Mouse (Mus musculus): ENCODE data around the gene Gramd2. TPM values are rescaled to one million over a fixed set of nuclear protein-coding genes. Genes with fewer than 3 reads are reported as not detected.
A peak's percentile ranks its signal among the peaks of the same experiment; 100 is the strongest.

Gene Gramd2
- 5.4 and 6.2 TPM in 2 replicates for polyA plus RNA-seq (2015; fragmentation: Nextera tagmentation; extraction: Ambion mirVana)

DNA sequence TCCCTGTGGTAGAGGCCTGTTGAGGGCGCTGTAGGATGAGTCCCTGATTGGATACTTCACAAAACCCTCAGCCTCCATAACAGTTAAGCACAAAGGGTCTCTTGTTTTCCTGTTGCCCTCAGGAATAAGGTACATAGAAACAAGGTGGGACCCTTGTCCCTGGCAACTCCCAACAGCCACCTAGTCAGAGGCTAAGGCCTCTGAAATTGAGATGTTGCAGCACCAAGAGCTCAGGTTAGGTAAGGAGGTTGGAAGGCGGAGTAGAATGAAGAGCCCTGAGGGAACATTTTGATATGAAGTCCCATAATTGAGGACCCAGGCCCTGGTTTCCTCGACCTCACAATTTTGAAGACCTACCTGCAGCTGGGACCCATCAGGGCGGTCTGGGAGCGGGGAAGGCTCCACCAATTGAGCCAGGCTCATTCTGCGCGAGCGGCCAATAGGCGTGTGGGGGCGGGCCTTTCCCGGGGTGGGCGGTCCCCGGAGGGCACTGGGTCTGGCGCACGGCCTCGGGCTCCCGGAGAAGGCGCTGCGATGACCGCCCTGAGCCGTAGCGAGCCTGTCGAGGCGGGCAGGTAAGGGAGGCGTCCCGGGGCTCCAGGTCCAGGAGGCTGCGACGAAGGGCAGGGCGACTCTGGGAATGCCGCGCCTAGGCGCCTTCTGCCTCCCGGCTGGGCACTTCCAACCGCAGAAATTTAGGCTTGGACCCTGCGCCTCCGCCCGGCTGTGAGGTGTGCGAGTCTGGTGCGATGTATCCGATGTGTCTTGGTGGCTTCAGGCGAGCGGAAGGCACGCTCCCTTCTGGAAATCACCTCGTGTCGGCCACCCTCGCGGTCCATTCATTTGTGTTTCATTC lies at the start of gene Gramd2:
TSS of gene Gramd2 (plus strand) at position 467 of the 856 bp plus-strand sequence.
- Histone ChIP-seq H3K27ac (peak within 1 kb of the TSS; percentile 41; the same call in 1 of the 2 replicates), H3K4me1 (peaks cover 17% of the 10 kb centered on the region), H3K9ac (peak within 1 kb of the TSS; percentile 55), H3K27me3 (peaks cover 15% of the 10 kb centered on the region), H3K4me3 (peak within 1 kb of the TSS; percentile 52), H3K36me3 (peaks cover 44% of the 10 kb centered on the region), H3K9me3 (no peaks in the 10 kb centered on the region), H3K4me2 (peak within 1 kb of the TSS; percentile 99)
- WGBS = 2% methylated on average over 47 of the region's 47 CpGs
- ATAC-seq (ENCODE audit: borderline replicate concordance, extremely low read depth, low FRiP score, low TSS enrichment) = peak; percentile 94

DNA sequence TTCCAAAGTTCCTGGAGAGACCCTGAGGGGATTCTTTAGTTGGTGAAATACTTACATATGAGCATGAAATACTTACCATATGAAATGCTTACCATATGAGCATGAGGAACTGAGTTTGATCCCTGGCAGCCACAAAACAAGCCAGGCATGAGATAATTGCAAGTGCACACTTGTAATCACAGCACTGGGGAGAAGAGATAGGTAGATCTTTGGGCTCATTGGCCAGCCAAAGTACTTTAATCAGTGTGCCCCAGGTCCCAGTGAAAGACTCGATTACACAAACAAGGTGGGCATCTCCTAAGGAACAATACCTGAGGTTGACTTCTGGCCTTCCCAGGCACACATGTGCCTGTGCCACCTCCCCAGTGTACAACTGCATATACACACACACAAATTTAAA lies 41.6 kb upstream of the Gramd2 start:
- Histone ChIP-seq H3K9ac (no peak overlapping the region), H3K4me3 (no peak overlapping the region), H3K9me3 (no peaks in the 10 kb centered on the region), H3K4me2 (no peak overlapping the region), H3K27ac (no peak overlapping the region), H3K27me3 (no peaks in the 10 kb centered on the region), H3K36me3 (peaks cover 60% of the 10 kb centered on the region), H3K4me1 (no peaks in the 10 kb centered on the region)
- ATAC-seq (ENCODE audit: borderline replicate concordance, extremely low read depth, low FRiP score, low TSS enrichment) = no peak
- WGBS = 83% methylated on average over 1 of the region's 1 CpGs

DNA sequence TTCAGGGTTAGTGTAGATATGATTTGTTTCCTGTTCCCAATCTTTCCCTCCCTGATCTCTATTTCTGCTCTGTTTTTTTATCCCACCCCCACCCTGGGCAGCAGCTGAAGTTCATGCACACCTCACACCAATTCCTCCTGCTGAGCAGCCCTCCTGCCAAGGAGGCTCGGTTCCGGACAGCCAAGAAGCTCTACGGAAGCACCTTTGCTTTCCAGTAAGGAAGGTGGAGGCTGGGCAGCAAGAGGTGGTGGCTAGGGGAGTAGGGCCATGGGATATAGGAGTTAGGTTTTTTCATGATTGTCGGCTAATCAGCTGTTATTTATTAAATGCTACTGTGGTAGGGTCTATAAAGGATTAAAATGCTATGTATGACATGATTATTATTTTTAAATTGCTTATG lies 40.0 kb upstream of the Gramd2 start:
- Histone ChIP-seq H3K36me3 (peaks cover 50% of the 10 kb centered on the region), H3K9me3 (no peaks in the 10 kb centered on the region), H3K9ac (no peak overlapping the region), H3K4me3 (no peak overlapping the region), H3K4me2 (no peak overlapping the region), H3K27ac (no peak overlapping the region), H3K4me1 (no peaks in the 10 kb centered on the region), H3K27me3 (no peaks in the 10 kb centered on the region)
- WGBS = 92% methylated on average over 4 of the region's 4 CpGs
- ATAC-seq (ENCODE audit: borderline replicate concordance, extremely low read depth, low FRiP score, low TSS enrichment) = no peak

DNA sequence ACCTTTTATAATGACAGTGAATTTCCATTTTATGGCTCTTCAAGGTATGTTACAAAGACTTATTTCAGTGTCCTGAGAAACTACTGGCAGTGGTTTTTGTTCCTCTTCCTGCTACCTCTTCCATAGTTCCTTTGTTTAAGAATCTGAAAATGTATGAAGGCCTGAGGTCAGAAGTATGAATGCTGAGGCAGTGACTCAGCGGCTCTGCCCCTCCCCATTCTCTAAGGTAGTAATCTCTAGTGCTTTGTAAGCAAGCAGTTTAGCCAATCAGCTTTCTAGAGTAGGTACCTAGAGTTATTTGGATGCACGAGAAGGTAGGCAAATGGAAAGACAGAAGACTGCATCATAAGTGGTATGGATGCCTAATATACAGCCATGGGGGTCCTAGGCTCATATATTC lies 38.6 kb upstream of the Gramd2 start:
- Histone ChIP-seq H3K4me1 (no peaks in the 10 kb centered on the region), H3K9ac (no peak overlapping the region), H3K36me3 (peaks cover 48% of the 10 kb centered on the region), H3K27ac (no peak overlapping the region), H3K4me2 (no peak overlapping the region), H3K4me3 (no peak overlapping the region), H3K27me3 (no peaks in the 10 kb centered on the region), H3K9me3 (no peaks in the 10 kb centered on the region)
- WGBS = 80% methylated on average over 2 of the region's 2 CpGs
- no peak for ATAC-seq (ENCODE audit: borderline replicate concordance, extremely low read depth, low FRiP score, low TSS enrichment)

DNA sequence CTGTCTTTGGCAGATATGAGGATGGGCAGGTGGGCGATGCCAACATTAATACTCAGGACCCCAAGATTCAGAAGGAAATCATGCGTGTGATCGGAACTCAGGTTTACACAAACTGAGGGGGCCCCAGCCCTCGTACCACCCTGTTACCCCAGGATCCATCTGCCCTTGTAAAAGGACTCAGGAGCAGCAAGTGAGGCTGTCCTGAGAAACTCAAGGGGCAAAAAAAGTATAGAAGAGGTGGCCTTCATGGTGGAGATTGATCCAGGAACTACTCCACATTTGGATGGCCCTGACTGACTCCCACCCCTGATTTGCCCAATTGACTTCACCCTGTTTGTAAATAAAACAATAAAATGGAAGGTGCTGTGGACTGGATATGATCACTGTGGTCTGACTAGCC lies 30.0 kb upstream of the Gramd2 start:
- Histone ChIP-seq H3K4me1 (no peaks in the 10 kb centered on the region), H3K27me3 (no peaks in the 10 kb centered on the region), H3K36me3 (peaks cover 24% of the 10 kb centered on the region), H3K4me3 (no peak overlapping the region), H3K4me2 (no peak overlapping the region), H3K9ac (no peak overlapping the region), H3K27ac (no peak overlapping the region), H3K9me3 (no peaks in the 10 kb centered on the region)
- no peak for ATAC-seq (ENCODE audit: borderline replicate concordance, extremely low read depth, low FRiP score, low TSS enrichment)
- WGBS = 95% methylated on average over 4 of the region's 4 CpGs

DNA sequence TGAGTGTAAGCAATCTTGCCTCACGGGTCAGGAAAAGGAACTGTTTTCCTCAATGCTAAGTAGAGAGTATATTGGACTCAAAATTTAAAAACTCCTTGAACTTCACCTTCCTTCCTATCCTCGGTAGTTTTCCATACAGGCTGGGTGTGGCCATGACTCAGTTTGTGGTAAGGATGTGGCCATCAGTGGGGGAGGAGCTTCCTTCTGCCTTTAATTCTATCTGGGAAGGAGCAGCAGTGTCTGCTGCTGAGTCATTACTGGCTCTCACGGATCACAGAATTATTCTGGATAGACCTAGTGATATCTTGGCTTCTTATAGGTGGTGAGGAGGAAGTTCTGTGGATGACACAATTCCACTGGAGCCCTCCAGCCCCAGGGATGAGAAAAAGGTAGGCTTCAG lies 26.6 kb upstream of the Gramd2 start:
- 27% methylated on average over 3 of the region's 3 CpGs for WGBS

DNA sequence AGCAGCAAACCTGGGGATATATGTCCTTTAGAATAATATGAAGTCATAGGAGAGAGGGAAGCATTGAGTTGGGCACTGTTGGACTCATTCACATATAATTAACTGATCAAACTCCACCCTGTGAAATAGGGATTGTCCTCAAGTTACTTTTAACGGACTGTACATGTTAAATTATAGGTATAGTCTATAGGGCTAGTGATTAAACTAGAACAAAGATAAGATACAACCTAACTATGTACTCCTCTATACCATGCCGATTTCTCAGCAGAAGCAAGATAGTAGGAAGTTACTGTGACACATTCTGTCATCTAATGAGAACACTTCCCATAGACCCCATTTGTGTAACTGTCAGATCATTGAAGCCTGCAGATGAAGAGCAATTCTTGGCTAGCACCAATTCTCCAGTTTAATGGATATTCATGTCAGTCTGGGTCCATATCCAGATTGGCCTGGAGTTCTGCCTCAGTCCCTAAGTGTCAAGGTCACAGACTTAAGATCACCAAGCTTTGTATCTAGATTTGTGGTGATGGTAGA lies 25.4 kb upstream of the Gramd2 start:
- Histone ChIP-seq H3K4me3 (no peak overlapping the region), H3K27me3 (no peaks in the 10 kb centered on the region), H3K4me1 (peaks cover 26% of the 10 kb centered on the region), H3K36me3 (peaks cover 8% of the 10 kb centered on the region; the same call in 1 of the 2 replicates), H3K27ac (no peak overlapping the region), H3K9ac (no peak overlapping the region), H3K4me2 (no peak overlapping the region), H3K9me3 (no peaks in the 10 kb centered on the region)
- WGBS = 80% methylated on average over 2 of the region's 2 CpGs
- ATAC-seq (ENCODE audit: borderline replicate concordance, extremely low read depth, low FRiP score, low TSS enrichment) = no peak

More for the DNA sequence above, 26.6 kb upstream of the Gramd2 start:
- Histone ChIP-seq H3K9ac (no peak overlapping the region), H3K27me3 (no peaks in the 10 kb centered on the region), H3K4me1 (peaks cover 14% of the 10 kb centered on the region), H3K4me2 (no peak overlapping the region), H3K9me3 (no peaks in the 10 kb centered on the region), H3K36me3 (peaks cover 19% of the 10 kb centered on the region), H3K27ac (no peak overlapping the region), H3K4me3 (no peak overlapping the region)
- no peak for ATAC-seq (ENCODE audit: borderline replicate concordance, extremely low read depth, low FRiP score, low TSS enrichment)

DNA sequence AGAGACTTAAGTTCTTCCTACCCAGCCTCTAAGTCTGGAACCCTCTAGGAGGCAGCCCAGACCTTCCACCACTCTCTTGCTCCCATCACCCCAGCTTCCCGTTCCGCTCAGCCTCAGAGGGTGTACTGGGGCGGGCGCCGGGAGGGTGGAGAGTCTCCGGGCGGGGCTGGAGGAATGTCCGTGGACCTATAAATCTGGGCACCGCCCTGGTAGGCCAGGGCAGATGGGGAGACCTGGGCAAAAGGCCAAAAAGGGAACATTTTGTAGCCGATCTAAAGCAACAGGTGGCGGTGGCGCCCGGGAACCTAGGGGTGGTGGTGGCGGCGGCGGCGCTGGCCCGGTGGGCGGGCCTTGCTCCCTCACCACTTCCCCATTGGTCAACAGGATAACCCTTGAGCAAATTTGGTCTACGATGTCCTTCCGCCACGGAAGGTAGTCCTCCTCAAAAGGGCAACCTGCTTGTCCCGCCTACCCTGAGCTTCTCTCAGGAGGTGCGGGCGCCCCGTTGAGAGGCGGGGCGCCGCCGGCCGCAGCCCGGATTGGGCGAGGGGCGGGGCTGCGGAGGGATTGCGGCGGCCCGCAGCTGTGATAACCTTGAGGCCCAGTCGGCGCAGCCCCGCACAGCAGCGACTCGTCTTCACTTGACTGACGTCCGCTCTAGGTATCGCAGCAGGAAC lies 23.8 kb upstream of the Gramd2 start, which contains the start of gene Pkm:
TSS of gene Pkm (plus strand) at position 411 of the 677 bp plus-strand sequence.
- Histone ChIP-seq H3K27me3 (no peaks in the 10 kb centered on the region), H3K4me1 (peaks cover 41% of the 10 kb centered on the region), H3K36me3 (peaks cover 8% of the 10 kb centered on the region; the same call in 1 of the 2 replicates), H3K4me2 (peak within 1 kb of the TSS; percentile 60), H3K9ac (peak within 1 kb of the TSS; percentile 83), H3K27ac (peak within 1 kb of the TSS; percentile 93), H3K9me3 (no peaks in the 10 kb centered on the region), H3K4me3 (peak within 1 kb of the TSS; percentile 73)
- under 1% methylated on average over 46 of the region's 46 CpGs for WGBS
- peak; percentile 93 for ATAC-seq (ENCODE audit: borderline replicate concordance, extremely low read depth, low FRiP score, low TSS enrichment)

DNA sequence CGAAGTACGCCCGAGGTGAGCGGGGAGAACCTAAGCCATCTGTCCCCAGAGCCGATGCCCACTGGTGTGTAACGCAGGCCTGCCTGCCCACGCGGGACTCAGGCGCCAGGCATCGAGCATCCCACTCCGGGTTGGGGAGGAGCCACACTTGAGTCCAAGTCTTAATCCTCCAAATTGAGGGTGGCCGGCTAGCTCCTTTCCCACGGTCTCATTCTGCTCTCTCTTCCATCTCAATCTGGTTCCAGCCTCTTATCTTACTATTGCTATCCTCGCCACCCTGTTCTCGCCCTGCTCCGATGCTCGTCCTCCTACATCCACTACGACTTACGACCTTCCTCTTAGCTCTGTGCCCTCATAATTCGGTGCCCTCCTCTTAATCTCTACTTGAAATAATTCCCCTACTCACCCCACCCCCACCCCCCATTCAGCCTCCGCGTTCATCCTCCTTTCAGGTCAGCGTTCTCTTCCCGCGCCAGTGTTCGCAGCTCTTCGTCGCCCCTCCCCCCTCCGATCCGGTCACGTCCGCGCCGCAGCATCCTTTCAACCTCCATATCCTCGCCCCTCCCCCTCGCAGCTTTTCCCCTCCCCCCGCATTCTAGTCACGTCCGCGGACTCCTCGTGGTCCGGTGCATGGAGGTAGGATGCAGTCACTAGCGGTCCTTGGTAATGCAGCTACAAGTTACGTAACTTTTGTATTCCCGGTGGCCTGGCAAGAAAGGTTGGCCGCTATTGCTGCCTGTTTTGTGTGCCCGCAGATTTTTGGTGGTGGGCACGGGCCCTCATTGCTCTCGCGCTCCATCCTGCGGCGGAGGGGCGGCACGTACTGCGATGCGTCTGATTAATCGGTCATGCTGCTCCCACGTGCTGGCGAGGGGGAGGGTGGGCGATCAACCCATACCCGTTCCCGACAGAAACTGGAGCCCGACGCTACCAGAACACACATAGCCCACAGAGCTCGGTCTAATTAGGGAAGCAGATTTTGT lies 23.0 kb upstream of the Gramd2 start:
- peak overlapping the region; percentile 60 for H3K4me2 ChIP-seq
- H3K9ac ChIP-seq = peak overlapping the region; percentile 83
- H3K4me1 ChIP-seq = peaks cover 49% of the 10 kb centered on the region
- peak; percentile 44 for ATAC-seq (ENCODE audit: borderline replicate concordance, extremely low read depth, low FRiP score, low TSS enrichment)
- 1% methylated on average over 65 of the region's 65 CpGs for WGBS
- peak overlapping the region; percentile 73 for H3K4me3 ChIP-seq
- no peaks in the 10 kb centered on the region for H3K27me3 ChIP-seq
- peaks cover 15% of the 10 kb centered on the region for H3K36me3 ChIP-seq
- H3K27ac ChIP-seq = peak overlapping the region; percentile 93
- H3K9me3 ChIP-seq = no peaks in the 10 kb centered on the region

DNA sequence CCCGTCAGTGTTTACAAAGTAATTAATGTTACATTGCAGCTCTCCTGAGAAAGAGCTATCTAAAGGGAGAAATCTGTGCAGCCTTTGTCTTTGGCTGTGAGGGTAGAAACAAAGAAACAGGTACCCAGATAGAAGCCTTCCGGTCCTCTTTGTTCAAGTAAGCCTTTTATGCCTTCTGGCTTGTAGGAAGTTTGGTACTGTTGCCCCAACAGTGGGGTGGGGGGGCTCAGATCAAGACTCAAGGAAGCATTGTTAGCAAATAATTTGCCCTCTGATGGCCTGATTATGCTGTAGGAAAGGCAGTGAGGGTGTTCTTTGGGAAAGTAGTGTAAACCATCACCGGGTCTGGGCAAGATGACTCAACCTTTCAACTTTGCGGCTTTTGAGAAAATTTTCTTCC lies 21.8 kb upstream of the Gramd2 start:
- Histone ChIP-seq H3K4me2 (peak overlapping the region; percentile 60), H3K27me3 (no peaks in the 10 kb centered on the region), H3K36me3 (peaks cover 15% of the 10 kb centered on the region), H3K4me1 (peaks cover 53% of the 10 kb centered on the region), H3K27ac (peak overlapping the region; percentile 93), H3K4me3 (peak overlapping the region; percentile 73), H3K9me3 (no peaks in the 10 kb centered on the region), H3K9ac (peak overlapping the region; percentile 83)
- 6% methylated on average over 4 of the region's 4 CpGs for WGBS
- no peak for ATAC-seq (ENCODE audit: borderline replicate concordance, extremely low read depth, low FRiP score, low TSS enrichment)
